Mouse (Mus musculus): ENCODE data around the gene Kbtbd6.

Kbtbd6 gene

DNA sequence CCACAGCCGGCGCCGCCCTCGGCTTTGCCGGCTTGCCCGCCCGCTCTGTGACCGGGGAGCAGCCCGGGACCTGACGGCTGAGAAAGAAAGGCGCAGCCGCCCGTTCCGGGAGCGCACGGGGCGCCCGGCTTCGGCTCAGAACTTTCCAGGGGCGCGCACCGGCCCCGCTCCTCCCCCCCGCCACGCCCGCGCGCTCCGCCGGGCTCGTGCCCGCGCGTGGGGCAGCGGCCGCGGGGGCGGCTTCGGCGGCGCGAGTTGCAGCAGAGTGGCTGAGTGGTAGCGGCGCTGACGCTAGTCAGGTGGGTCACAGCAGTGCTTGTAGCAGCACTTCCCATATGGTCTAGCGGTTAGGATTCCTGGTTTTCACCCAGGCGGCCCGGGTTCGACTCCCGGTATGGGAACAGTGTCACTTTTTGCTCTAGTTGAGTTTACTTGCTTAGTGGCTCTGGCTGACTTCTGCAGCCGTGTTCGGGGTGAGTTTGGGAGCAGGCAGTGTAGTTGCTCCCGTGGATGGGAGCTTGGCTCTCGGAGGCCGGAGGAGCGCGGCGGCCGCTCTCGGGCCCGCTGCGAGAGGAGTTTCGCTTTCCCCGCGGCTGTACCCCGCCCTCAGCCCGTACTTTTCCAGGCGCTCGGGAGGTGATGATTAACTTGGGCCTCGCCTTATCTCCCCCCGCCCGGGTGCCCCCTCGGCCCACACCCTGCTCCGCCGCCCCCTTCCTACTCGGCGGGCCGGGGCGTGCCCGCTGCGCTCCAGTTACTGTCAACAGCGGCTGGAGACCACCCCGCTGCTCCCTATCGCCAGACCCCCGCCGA, 29.9 kb downstream of the Kbtbd6 start, which contains the start of gene Wbp4:
Wbp4 (minus strand) TSS at position 182 of the 813 bp plus-strand sequence.
- DNase-seq (ENCODE audit: low spot score in 2 of 2): peak; percentile 84 to 90

DNA sequence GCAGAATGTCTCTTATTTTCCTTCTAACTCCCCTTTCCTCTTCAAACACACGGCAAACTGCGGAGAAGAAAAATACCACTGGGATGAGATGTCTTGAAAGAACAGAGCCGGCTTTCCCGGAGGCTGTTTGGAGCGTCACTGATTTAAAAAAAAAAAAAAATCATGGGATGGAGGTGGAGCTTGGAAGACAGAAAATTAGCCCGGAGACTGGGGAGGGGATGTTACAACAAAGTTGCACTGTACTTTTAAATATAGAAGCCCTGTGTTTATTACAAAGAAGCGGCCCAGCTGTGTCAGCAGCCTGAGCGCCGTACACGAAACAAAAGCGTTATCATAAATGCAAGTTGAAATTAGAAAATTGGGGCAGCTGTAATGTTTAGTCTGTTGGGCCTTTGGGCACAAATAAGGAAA, 30.6 kb downstream of the Kbtbd6 start:
- no peak for DNase-seq (ENCODE audit: low spot score in 2 of 2)

DNA sequence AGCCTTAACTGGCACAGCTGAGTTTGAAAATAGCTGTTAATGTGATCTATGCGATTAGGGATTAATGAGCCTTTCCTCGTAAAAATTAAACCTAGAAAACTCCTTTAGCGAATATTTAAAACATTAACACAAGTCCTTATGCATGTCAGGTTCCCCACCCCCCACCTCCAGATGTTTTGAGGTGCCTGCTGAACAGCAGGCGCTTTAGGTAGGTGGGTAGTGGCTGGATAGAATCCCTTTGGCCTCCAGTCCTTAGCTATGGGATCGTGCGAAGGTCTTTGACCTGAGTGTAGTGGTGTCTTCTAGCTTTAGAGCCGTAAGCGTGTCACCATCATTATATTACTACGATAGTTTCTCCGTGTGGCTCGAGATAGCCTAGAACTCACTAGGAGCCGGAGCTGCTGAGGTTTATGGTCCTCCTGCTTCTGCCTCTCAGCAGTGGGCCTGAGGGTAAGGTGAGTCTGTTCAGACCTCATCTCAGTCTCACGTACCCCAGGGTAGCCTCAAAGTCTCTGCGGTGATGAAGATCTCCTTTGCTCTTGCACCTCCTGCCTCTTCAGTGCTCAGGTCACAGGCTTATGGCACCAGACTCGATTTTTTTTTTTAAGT, 31.2 kb downstream of the Kbtbd6 start:
- DNase-seq (ENCODE audit: low spot score in 2 of 2): no peak

DNA sequence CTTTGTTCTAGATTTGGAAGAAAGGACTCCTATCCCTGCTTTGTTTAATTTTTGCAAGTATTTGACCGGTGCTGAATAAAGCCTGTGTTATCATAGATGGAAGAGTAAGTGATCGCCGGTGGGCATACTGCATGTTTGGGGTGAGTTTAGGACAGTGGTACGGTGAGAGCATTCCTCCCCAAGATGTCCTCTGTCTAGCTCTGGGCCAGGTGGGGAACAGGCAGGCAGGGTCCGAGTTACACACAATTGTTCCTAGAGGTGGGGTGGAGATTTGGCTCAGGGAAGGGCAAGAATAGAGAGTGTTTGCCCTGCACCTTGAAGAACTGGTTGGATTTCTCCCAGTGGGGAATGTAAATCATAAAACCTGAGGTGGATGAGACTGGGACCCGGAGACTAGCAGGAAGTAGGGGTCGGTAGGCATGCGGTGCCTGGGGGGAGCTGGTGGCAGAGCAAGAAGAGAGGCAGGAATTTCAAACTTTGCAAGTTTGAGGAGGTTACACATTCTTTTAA, 32.0 kb downstream of the Kbtbd6 start:
- DNase-seq (ENCODE audit: low spot score in 2 of 2): no peak

DNA sequence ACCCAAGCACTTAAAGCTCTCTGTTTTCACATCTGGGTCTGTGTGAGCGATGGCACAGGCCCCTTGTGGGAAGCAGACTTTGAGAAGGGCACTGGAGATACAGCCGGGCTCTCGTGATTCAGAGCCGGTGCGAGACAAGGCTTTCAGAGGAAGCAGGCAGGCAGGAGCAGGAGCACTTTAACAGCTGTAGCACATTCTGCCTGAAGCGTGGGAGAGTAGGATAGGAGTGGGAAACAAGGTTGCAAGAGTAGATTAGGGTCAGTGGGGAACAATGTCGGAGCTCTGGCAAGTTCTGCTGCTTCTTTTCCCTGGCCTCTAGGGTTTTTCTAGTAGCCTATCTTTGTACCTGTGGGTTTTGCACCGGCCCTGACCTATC, 35.0 kb downstream of the Kbtbd6 start:
- DNase-seq (ENCODE audit: low spot score in 2 of 2): no peak

DNA sequence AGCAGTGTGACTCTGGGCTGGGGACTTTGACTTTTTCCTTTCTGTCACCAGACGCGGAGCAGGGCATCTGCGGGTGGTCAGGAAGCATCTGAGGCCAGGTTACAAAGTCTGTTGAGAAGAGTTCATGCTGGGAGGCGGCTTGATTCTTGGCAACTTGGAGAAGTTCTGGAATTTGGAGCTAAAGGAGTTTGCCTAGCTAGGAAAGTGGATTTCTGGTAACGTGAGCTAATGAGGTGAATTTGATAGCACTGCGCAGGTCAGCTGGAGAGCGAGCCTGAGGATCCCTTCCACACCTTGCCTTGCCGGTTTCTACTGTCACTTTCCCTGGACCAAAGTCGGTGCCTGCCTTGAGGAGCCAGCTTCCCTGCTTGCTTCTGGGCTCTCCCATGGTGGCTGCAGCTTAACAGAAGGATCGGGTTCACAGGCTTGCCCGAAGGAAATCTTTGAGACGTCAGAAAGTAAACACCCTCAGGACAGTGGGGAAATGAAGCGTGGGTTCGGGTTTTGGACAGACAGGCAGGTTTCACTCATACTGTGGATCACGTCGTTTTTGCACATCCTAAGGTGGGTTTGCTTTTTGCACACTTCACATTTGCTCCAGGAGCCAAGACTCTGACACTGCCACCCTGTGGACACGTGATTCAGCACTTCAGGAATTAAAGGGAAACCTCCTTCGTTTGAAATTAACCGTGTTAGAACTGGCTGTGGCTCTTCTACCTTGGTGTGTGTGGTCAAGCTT, 35.5 kb downstream of the Kbtbd6 start:
- no peak for DNase-seq (ENCODE audit: low spot score in 2 of 2)

DNA sequence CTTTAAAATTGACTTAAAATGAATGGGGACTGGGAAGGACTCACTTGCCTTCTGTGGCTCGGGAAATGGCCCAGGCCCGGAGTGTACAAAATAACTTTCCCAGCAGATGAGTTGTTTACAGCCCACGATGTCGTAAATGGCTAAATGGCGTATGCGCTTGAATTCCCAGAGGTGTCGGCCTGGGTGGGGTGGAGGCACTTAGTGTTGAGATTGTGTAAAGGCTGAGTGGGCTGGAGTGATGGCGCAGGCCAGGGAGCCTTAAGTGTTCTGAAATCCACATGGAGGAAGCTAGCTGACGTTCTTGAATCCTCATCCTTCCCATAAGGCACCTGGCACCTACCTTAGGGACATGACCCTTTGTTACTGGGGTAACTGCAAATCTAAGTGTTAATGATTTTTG, 36.9 kb downstream of the Kbtbd6 start:
- DNase-seq (ENCODE audit: low spot score in 2 of 2): no peak

DNA sequence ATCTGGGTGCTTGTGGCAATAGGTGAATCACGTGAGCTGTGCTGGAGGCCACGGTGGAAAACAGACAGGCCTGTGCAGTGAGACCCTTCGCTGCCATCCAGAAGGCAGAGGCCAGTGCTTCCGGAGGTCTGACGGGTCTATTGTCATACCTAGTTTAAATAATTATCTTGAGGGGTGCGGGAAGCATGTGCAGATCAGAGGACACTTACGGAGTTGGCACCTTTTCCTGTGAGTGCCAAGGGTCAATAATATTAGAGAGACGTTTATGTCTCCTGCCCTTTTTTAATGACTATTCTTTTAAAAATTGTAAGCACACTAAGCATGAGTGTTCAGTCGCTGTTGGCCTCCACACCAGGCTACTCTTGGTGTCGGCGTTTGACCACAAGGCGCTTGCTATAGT, 37.5 kb downstream of the Kbtbd6 start:
- DNase-seq (ENCODE audit: low spot score in 2 of 2): no peak

DNA sequence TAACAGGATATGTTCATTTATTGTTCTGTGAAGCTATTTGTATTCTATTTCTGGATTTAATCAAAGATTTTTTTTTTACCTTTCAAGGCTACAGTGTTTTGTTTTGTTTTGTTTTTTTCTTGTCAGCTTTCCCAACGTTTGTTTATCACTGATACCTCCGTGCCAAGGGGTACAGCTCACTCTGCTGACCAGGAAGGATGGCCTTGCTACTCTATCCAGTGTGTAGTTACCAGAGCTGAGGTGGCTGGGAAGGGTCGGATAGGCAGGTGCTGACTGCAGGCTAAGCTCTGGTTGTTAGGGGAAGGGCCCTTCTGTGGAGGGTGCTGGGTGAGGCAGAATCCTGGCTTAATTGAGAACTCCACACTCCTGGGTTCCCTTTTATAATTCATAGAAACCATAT, 38.6 kb downstream of the Kbtbd6 start:
- DNase-seq (ENCODE audit: low spot score in 2 of 2): no peak

DNA sequence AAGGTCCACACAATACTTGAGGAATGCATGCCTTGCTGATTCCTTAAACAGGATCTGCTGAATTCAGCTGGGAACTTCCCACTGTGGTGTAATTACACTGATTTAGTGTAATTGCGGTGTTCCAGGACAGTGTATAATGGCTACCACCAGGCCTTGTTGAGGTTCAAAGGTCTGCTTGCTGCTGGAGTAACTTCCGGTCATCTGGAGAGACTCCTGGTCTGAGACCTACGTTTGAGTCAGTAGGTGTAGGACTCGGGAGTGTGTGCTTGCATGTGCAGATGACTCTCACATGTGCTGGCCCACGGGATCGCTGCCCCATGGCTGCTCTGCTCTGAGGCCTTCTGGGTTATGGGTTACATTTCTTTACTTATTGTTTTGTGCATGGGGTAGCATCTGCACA, 42.7 kb downstream of the Kbtbd6 start:
- no peak for DNase-seq (ENCODE audit: low spot score in 2 of 2)

DNA sequence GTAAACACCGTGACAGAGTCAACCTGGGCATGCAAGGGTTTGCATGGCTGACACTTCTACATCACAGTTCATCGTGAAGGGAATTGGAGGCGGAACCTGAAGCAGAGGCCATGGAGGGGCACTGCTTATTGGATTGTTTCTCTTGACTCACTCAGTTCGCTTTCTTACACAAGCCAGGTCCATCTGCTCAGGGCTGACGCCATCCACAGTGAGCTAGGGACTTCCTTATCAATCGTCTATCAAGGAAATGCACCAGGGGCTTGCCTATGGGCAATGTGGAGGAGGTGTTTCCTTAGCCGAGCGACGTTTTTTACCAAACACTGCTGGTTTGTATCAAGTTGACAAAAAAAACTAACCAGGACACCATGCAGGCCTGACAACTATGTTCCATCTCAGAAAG, 47.7 kb downstream of the Kbtbd6 start:
- no peak for DNase-seq (ENCODE audit: low spot score in 2 of 2)

DNA sequence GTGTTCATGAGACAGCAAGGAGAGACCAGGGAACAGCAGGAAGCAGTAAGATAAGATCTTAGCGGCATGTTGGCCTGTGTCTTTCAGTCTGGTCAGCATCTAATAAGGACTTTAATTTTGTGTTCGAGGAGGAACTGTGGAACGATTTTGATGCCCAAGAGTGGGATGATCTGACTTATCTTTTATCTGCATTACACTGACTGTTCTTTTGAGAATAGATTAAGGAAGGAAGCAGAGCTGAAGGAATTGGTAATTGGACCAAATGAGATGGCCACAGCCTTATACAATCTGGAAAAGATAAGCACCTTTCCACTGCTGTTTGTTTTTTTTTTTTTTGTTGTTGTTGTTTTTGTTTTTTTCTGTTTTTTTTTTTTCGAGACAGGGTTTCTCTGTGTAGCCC, 49.1 kb downstream of the Kbtbd6 start:
- DNase-seq (ENCODE audit: low spot score in 2 of 2): no peak

DNA sequence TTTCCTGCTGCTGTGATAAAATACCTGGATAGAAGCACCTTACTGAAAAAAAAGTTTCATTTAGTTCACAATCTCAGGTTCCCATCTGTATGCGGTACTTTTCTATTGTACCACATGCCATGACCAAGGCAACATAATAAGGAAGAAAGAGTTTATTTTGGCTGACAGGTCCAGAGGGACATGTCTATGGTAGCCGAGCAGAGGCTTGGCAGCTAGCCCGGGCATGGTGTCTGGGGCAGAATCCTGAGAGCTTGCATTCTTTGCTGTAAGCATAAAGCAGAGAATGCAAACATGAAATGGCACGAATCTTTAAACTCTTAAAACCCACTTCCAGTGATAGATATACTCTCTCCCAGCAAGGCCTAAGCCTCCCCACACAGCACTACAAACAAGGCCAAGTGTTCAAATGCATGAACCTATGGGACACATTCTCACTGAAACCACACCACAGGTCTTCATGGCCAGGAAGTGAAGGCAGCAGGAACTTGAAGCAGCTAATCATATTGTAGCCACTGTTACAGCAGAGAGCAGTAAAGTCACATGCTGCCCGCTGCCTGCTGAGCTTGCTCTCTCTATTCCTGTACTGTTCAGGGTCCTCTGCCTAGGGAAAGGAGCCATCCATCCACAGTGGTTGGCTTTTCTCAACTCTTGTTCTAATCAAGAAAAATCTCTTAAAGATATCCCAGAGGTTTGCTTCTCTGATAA, 51.9 kb downstream of the Kbtbd6 start:
- DNase-seq (ENCODE audit: low spot score in 2 of 2): no peak

Measured in spleen, postnatal 14 days (tissue).